Mouse (Mus musculus): ENCODE measurements around the gene Cdk1. TPM values are rescaled to one million over a fixed set of nuclear protein-coding genes. Genes with fewer than 3 reads are reported as not detected.
"Not testable (repeated sequence)": the region's sequence is repeated elsewhere in the genome, so short reads cannot be mapped to it uniquely, and the experiment has no call there.

Cdk1 gene
- total and polyA plus RNA-seq, 2 experiments from 2014 or later = 28.1 to 59.6 TPM

DNA sequence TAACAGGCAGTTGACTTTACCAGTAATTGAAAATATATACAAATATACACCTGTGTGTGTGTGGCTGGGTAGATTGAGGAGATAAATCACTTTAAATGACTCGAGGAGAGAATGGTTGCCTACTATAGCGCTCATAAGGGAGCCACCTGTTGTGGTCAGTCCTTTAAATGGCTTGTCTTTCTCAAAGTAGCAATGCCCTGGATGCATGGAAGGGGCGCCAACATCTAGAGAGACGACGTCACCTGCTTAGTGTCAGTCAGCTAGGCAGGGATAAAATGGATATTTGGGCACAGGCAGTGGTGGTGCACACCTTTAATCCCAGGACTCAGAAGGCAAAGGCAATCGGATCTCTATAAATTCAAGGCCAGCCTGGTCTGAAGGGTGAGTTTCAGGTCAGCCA is 16.6 kb upstream of the Cdk1 start:
- WGBS = 83% methylated on average over 6 of the region's 6 CpGs
- Histone ChIP-seq H3K27ac (no peak overlapping the region), H3K4me3 (ENCODE audit: low read length) (no peak overlapping the region), H3K27me3 (ENCODE audit: insufficient read depth, low read length) (no peaks in the 10 kb centered on the region), H3K4me1 (ENCODE audit: insufficient read depth, low read length) (no peaks in the 10 kb centered on the region), H3K36me3 (ENCODE audit: insufficient read depth, low read length) (no peaks in the 10 kb centered on the region), H3K4me2 (ENCODE audit: low read depth, low read length) (no peak overlapping the region), H3K9ac (replicated peaks; ENCODE audit: low read length) (no peak overlapping the region), H3K9me3 (ENCODE audit: low read length) (no peaks in the 10 kb centered on the region)
- TF ChIP-seq CTCF (IDR thresholded peaks at IDR 0.05; ENCODE audit: low read depth) = no peak
- no peak for ATAC-seq
- no peak for DNase-seq (ENCODE audit: low spot score)

DNA sequence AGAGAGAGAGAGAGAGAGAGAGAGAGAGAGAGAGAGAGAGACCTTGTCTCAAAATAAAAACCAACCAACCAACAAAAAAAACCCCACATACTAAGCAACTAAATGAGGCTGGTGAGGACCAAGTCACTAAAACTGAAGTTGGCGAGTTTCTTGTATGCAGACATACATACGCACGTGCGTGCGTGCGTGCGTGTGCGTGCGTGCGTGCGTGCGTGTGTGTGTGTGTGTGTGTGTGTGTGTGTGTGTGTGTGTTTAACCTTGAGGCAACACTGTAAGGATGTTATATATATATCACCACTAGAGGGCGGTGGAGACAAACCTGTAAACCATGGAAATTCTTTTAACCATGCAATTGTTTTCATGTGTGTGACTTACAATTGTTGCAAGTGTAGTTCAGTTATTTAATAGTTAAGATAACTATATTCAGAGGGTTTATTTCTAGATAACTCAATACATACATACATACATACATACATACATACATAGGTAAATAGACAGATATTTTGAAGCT is 14.2 kb upstream of the Cdk1 start:
- WGBS = 86% methylated on average over 13 of the region's 13 CpGs
- peak; percentile 73 for DNase-seq (ENCODE audit: low spot score)
- no peaks in the 10 kb centered on the region for H3K9me3 ChIP-seq (ENCODE audit: low read length)
- H3K4me2 ChIP-seq (ENCODE audit: low read depth, low read length) = no peak overlapping the region
- H3K27ac ChIP-seq = no peak overlapping the region
- no peak for ATAC-seq
- H3K27me3 ChIP-seq (ENCODE audit: insufficient read depth, low read length) = no peaks in the 10 kb centered on the region
- peak; percentile 74 for TF ChIP-seq CTCF (IDR thresholded peaks at IDR 0.05; ENCODE audit: low read depth)
- H3K36me3 ChIP-seq (ENCODE audit: insufficient read depth, low read length) = no peaks in the 10 kb centered on the region
- H3K4me1 ChIP-seq (ENCODE audit: insufficient read depth, low read length) = no peaks in the 10 kb centered on the region
- H3K9ac ChIP-seq (replicated peaks; ENCODE audit: low read length) = no peak overlapping the region
- H3K4me3 ChIP-seq (ENCODE audit: low read length) = no peak overlapping the region

DNA sequence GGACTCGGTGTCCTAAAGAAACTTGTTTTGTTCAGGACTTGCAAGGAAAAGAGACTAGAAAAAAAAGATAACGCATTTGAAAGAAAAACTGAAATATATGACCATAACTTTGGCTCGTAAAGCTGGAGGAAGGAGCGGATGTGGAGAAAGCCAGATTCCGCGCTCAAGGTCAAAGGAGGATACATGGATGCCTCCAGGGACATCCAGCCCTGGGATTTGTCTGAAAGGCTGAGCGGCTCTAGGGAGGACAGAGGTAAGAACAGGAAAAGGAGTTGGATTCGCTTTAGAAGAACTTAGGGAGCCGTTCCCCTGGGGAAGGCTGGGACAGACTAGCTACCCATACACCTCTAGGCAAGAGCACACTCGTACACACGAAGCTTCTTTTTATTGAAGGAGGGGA is 13.5 kb upstream of the Cdk1 start:
- ATAC-seq (no peak), DNase-seq (ENCODE audit: low spot score) (no peak)
- no peaks in the 10 kb centered on the region for H3K36me3 ChIP-seq (ENCODE audit: insufficient read depth, low read length)
- H3K4me3 ChIP-seq (ENCODE audit: low read length) = no peak overlapping the region
- no peaks in the 10 kb centered on the region for H3K27me3 ChIP-seq (ENCODE audit: insufficient read depth, low read length)
- no peak overlapping the region for H3K27ac ChIP-seq
- H3K4me1 ChIP-seq (ENCODE audit: insufficient read depth, low read length) = no peaks in the 10 kb centered on the region
- no peak overlapping the region for H3K4me2 ChIP-seq (ENCODE audit: low read depth, low read length)
- 87% methylated on average over 11 of the region's 11 CpGs for WGBS
- H3K9ac ChIP-seq (replicated peaks; ENCODE audit: low read length) = no peak overlapping the region
- no peak for TF ChIP-seq CTCF (IDR thresholded peaks at IDR 0.05; ENCODE audit: low read depth)
- H3K9me3 ChIP-seq (ENCODE audit: low read length) = no peaks in the 10 kb centered on the region

- Histone ChIP-seq H3K36me3 (ENCODE audit: insufficient read depth, low read length) (no peaks in the 10 kb centered on the region), H3K4me3 (ENCODE audit: low read length) (no peak overlapping the region), H3K9ac (replicated peaks; ENCODE audit: low read length) (no peak overlapping the region), H3K27me3 (ENCODE audit: insufficient read depth, low read length) (no peaks in the 10 kb centered on the region), H3K9me3 (ENCODE audit: low read length) (no peaks in the 10 kb centered on the region), H3K27ac (no peak overlapping the region), H3K4me2 (ENCODE audit: low read depth, low read length) (no peak overlapping the region), H3K4me1 (ENCODE audit: insufficient read depth, low read length) (no peaks in the 10 kb centered on the region)
- 82% methylated on average over 1 of the region's 1 CpGs for WGBS
- ATAC-seq (no peak), DNase-seq (ENCODE audit: low spot score) (no peak)
- no peak for TF ChIP-seq CTCF (IDR thresholded peaks at IDR 0.05; ENCODE audit: low read depth)
Measured at GRCm38 (mm10) chr10:69359666-69360065, 6.9 kb upstream of the Cdk1 start.

- H3K4me1 ChIP-seq (ENCODE audit: insufficient read depth, low read length); DNase-seq (ENCODE audit: low spot score); H3K27ac ChIP-seq; H3K9ac ChIP-seq (replicated peaks; ENCODE audit: low read length); H3K27me3 ChIP-seq (ENCODE audit: insufficient read depth, low read length); H3K36me3 ChIP-seq (ENCODE audit: insufficient read depth, low read length); H3K9me3 ChIP-seq (ENCODE audit: low read length): not testable (repeated sequence)
- Histone ChIP-seq H3K4me2 (ENCODE audit: low read depth, low read length) (peak overlapping the region; percentile 92), H3K4me3 (ENCODE audit: low read length) (peak overlapping the region; percentile 67)
- peak; percentile 25; the same call in 1 of the 2 replicates for ATAC-seq
- WGBS = 35% methylated on average over 5 of the region's 5 CpGs
Measured at GRCm38 (mm10) chr10:69353086-69353479, 345 bp upstream of the Cdk1 start.

- H3K4me1 ChIP-seq (ENCODE audit: insufficient read depth, low read length) = peaks cover 7% of the 10 kb centered on the region
- H3K9me3 ChIP-seq (ENCODE audit: low read length) = no peaks in the 10 kb centered on the region
- no peak for ATAC-seq
- peak overlapping the region; percentile 67 for H3K4me3 ChIP-seq (ENCODE audit: low read length)
- no peak for TF ChIP-seq CTCF (IDR thresholded peaks at IDR 0.05; ENCODE audit: low read depth)
- peak overlapping the region; percentile 46 for H3K27ac ChIP-seq
- peak overlapping the region; percentile 40 for H3K9ac ChIP-seq (replicated peaks; ENCODE audit: low read length)
- H3K4me2 ChIP-seq (ENCODE audit: low read depth, low read length) = peak overlapping the region; percentile 92
- H3K27me3 ChIP-seq (ENCODE audit: insufficient read depth, low read length) = no peaks in the 10 kb centered on the region
- no peaks in the 10 kb centered on the region for H3K36me3 ChIP-seq (ENCODE audit: insufficient read depth, low read length)
- DNase-seq (ENCODE audit: low spot score) = no peak
- WGBS = under 1% methylated on average over 11 of the region's 11 CpGs
Measured at GRCm38 (mm10) chr10:69351842-69352211, 911 bp downstream of the Cdk1 start.

- TF ChIP-seq CTCF (IDR thresholded peaks at IDR 0.05; ENCODE audit: low read depth) = no peak
- Histone ChIP-seq H3K4me3 (ENCODE audit: low read length) (peak overlapping the region; percentile 67), H3K9me3 (ENCODE audit: low read length) (no peaks in the 10 kb centered on the region), H3K27ac (peak overlapping the region; percentile 46), H3K27me3 (ENCODE audit: insufficient read depth, low read length) (no peaks in the 10 kb centered on the region), H3K4me2 (ENCODE audit: low read depth, low read length) (peak overlapping the region; percentile 92), H3K4me1 (ENCODE audit: insufficient read depth, low read length) (peaks cover 7% of the 10 kb centered on the region), H3K36me3 (ENCODE audit: insufficient read depth, low read length) (no peaks in the 10 kb centered on the region), H3K9ac (replicated peaks; ENCODE audit: low read length) (peak overlapping the region; percentile 40)
- DNase-seq (ENCODE audit: low spot score) (peak; percentile 19), ATAC-seq (no peak)
- WGBS = 17% methylated on average over 12 of the region's 12 CpGs
Measured at GRCm38 (mm10) chr10:69351071-69351841, 1.5 kb downstream of the Cdk1 start.

Measured in hindbrain, postnatal 0 days (tissue).